Mouse (Mus musculus): ENCODE results near the gene 4930595D18Rik. TPM values are rescaled to one million over a fixed set of nuclear protein-coding genes. Genes with fewer than 3 reads are reported as not detected.

Gene 4930595D18Rik
- polyA plus RNA-seq, 2 experiments, result 0.08 TPM; not detected in 1

GRCm38 (mm10) chr12:111143005-111143508 lies 41.2 kb downstream of the 4930595D18Rik start:
- WGBS, result 22% methylated on average over 12 of the region's 12 CpGs

DNA sequence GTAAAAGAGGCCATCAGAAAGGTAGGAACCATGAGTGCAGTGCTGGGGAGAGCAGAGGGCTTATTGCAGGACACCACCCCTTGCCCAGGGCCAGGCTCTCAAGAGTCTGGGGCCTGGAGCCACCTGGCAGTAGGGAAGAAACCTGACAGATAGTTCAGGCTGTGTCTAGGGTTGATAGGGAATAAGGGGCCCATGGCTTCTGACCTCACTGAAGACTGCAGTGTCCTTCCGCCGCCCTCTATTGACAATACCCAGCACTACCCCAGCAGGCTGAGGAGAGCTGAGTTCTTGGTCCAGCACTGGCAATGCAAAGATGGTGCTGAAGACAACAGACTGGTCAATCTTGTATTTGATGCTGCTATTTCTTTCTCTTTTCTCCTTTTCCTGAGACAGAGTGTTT lies 47.2 kb downstream of the 4930595D18Rik start:
- no peak overlapping the region for H3K9ac ChIP-seq (ENCODE audit: low read depth, low read length, severe bottlenecking)
- H3K27me3 ChIP-seq (ENCODE audit: control insufficient read depth, insufficient read depth, low read length), result no peaks in the 10 kb centered on the region
- 80% methylated on average over 2 of the region's 2 CpGs for WGBS
- H3K4me2 ChIP-seq (replicated peaks; ENCODE audit: low read depth, low read length, severe bottlenecking), result no peak overlapping the region
- no peak for TF ChIP-seq POLR2A (IDR thresholded peaks at IDR 0.05; ENCODE audit: borderline replicate concordance, extremely low read depth, insufficient read depth, insufficient read length)
- H3K9me3 ChIP-seq (ENCODE audit: control insufficient read depth, low read length), result no peaks in the 10 kb centered on the region
- no peaks in the 10 kb centered on the region for H3K36me3 ChIP-seq (ENCODE audit: control insufficient read depth, insufficient read depth, low read length)
- DNase-seq (ENCODE audit: low spot score) (no peak), ATAC-seq (ENCODE audit: low FRiP score, low read depth) (no peak)
- no peak overlapping the region for H3K4me3 ChIP-seq (replicated peaks; ENCODE audit: low read length)
- H3K4me1 ChIP-seq (ENCODE audit: control insufficient read depth, insufficient read depth, low read length), result peaks cover 4% of the 10 kb centered on the region; the same call in 1 of the 2 replicates
- no peak overlapping the region for H3K27ac ChIP-seq (replicated peaks; ENCODE audit: low read depth, low read length)

More at GRCm38 (mm10) chr12:111143005-111143508, 41.2 kb downstream of the 4930595D18Rik start:
- H3K4me2 ChIP-seq (replicated peaks; ENCODE audit: low read depth, low read length, severe bottlenecking), result peak overlapping the region; percentile 22; the same call in 1 of the 2 replicates
- no peak overlapping the region for H3K9ac ChIP-seq (ENCODE audit: low read depth, low read length, severe bottlenecking)
- H3K9me3 ChIP-seq (ENCODE audit: control insufficient read depth, low read length), result no peaks in the 10 kb centered on the region
- no peak overlapping the region for H3K4me3 ChIP-seq (replicated peaks; ENCODE audit: low read length)
- H3K27ac ChIP-seq (replicated peaks; ENCODE audit: low read depth, low read length), result 0 out of 2 replicates have a peak overlapping the region, but pooled peaks have one; percentile 26
- TF ChIP-seq POLR2A (IDR thresholded peaks at IDR 0.05; ENCODE audit: borderline replicate concordance, extremely low read depth, insufficient read depth, insufficient read length), result no peak
- DNase-seq (ENCODE audit: low spot score) (no peak), ATAC-seq (ENCODE audit: low FRiP score, low read depth) (peak; percentile 11; the same call in 1 of the 2 replicates)
- H3K36me3 ChIP-seq (ENCODE audit: control insufficient read depth, insufficient read depth, low read length), result no peaks in the 10 kb centered on the region
- H3K4me1 ChIP-seq (ENCODE audit: control insufficient read depth, insufficient read depth, low read length), result peaks cover 18% of the 10 kb centered on the region
- no peaks in the 10 kb centered on the region for H3K27me3 ChIP-seq (ENCODE audit: control insufficient read depth, insufficient read depth, low read length)

- no peak overlapping the region for H3K4me2 ChIP-seq (replicated peaks; ENCODE audit: low read depth, low read length, severe bottlenecking)
- H3K36me3 ChIP-seq (ENCODE audit: control insufficient read depth, insufficient read depth, low read length), result no peaks in the 10 kb centered on the region
- H3K4me3 ChIP-seq (replicated peaks; ENCODE audit: low read length), result no peak overlapping the region
- no peaks in the 10 kb centered on the region for H3K27me3 ChIP-seq (ENCODE audit: control insufficient read depth, insufficient read depth, low read length)
- no peak overlapping the region for H3K9ac ChIP-seq (ENCODE audit: low read depth, low read length, severe bottlenecking)
- peak; percentile 57; the same call in 1 of the 2 replicates for ATAC-seq (ENCODE audit: low FRiP score, low read depth)
- no peak overlapping the region for H3K27ac ChIP-seq (replicated peaks; ENCODE audit: low read depth, low read length)
- no peaks in the 10 kb centered on the region for H3K9me3 ChIP-seq (ENCODE audit: control insufficient read depth, low read length)
- H3K4me1 ChIP-seq (ENCODE audit: control insufficient read depth, insufficient read depth, low read length), result peaks cover 4% of the 10 kb centered on the region; the same call in 1 of the 2 replicates
- TF ChIP-seq POLR2A (IDR thresholded peaks at IDR 0.05; ENCODE audit: borderline replicate concordance, extremely low read depth, insufficient read depth, insufficient read length), result no peak
- WGBS, result 66% methylated on average over 3 of the region's 3 CpGs
- no peak for DNase-seq (ENCODE audit: low spot score)
These were observed 48.3 kb downstream of the 4930595D18Rik start for GRCm38 (mm10) chr12:111135953-111136352.

DNA sequence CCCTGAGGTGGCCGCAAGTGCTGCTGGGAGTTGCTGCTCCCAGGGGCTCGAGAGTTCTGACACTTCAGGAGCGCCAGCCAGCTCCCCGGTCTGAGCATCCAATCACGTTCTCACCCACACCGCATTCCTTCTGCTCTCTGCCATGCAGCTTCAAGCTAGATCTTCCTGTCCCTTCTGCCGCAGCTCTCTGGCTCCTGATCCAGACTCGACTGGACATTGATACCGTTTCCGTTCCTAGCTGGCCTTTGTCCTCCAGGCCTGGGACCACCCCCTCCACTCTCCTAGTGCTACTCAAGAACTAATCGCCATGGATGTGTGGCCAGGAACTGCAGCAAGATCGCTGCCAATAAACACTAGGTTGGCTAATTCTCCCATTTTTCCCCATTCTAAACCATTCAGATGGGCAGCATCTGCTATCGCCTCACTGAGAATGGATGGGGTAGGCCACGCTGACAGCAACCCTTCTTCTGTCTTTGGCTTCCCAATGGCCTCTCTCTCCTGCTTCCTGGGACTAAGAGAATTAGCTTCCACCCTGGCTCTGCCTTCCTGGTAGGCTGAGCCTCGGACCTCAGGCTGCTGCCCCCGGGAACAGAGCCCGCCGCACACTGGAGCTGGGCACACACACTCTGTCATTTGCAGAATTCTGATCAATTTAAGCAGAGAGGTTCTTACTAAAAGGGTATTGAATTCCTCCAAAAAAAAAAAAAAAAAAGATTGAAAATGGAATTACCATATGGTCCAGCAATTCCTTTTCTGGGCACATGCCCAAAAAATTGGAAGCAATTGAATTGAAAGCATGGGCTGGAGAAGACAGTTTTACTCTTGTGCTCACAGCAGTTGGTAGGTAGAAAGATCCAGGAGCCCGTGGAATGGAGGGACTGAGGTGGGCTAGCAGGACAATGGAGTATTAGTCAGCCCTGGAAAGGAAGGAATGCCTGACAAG lies 49.2 kb downstream of the 4930595D18Rik start:
- peak; percentile 38 for DNase-seq (ENCODE audit: low spot score)
- no peak for ATAC-seq (ENCODE audit: low FRiP score, low read depth)

GRCm38 (mm10) chr12:111134169-111134568 lies 50.1 kb downstream of the 4930595D18Rik start:
- Histone ChIP-seq H3K9me3 (ENCODE audit: control insufficient read depth, low read length) (no peaks in the 10 kb centered on the region), H3K27ac (replicated peaks; ENCODE audit: low read depth, low read length) (no peak overlapping the region), H3K27me3 (ENCODE audit: control insufficient read depth, insufficient read depth, low read length) (no peaks in the 10 kb centered on the region), H3K4me2 (replicated peaks; ENCODE audit: low read depth, low read length, severe bottlenecking) (no peak overlapping the region), H3K36me3 (ENCODE audit: control insufficient read depth, insufficient read depth, low read length) (no peaks in the 10 kb centered on the region), H3K4me1 (ENCODE audit: control insufficient read depth, insufficient read depth, low read length) (peaks cover 4% of the 10 kb centered on the region; the same call in 1 of the 2 replicates), H3K4me3 (replicated peaks; ENCODE audit: low read length) (no peak overlapping the region), H3K9ac (ENCODE audit: low read depth, low read length, severe bottlenecking) (no peak overlapping the region)
- WGBS, result 88% methylated on average over 7 of the region's 7 CpGs
- TF ChIP-seq POLR2A (IDR thresholded peaks at IDR 0.05; ENCODE audit: borderline replicate concordance, extremely low read depth, insufficient read depth, insufficient read length), result no peak
- ATAC-seq (ENCODE audit: low FRiP score, low read depth) (no peak), DNase-seq (ENCODE audit: low spot score) (no peak)

More for the DNA sequence above, 49.2 kb downstream of the 4930595D18Rik start:
- H3K4me2 ChIP-seq (replicated peaks; ENCODE audit: low read depth, low read length, severe bottlenecking), result no peak overlapping the region
- H3K9ac ChIP-seq (ENCODE audit: low read depth, low read length, severe bottlenecking), result no peak overlapping the region
- peak overlapping the region; percentile 59; the same call in 1 of the 2 replicates for H3K27ac ChIP-seq (replicated peaks; ENCODE audit: low read depth, low read length)
- H3K36me3 ChIP-seq (ENCODE audit: control insufficient read depth, insufficient read depth, low read length), result no peaks in the 10 kb centered on the region
- WGBS, result 64% methylated on average over 19 of the region's 19 CpGs
- H3K4me1 ChIP-seq (ENCODE audit: control insufficient read depth, insufficient read depth, low read length), result peaks cover 4% of the 10 kb centered on the region; the same call in 1 of the 2 replicates
- H3K27me3 ChIP-seq (ENCODE audit: control insufficient read depth, insufficient read depth, low read length), result no peaks in the 10 kb centered on the region
- H3K9me3 ChIP-seq (ENCODE audit: control insufficient read depth, low read length), result no peaks in the 10 kb centered on the region
- TF ChIP-seq POLR2A (IDR thresholded peaks at IDR 0.05; ENCODE audit: borderline replicate concordance, extremely low read depth, insufficient read depth, insufficient read length), result no peak
- no peak overlapping the region for H3K4me3 ChIP-seq (replicated peaks; ENCODE audit: low read length)
